Mouse (Mus musculus) urinary bladder, postnatal 4 days (tissue): Measurements from ENCODE around the gene Npat.

Source experiments
- DNase-seq, 2 experiments: peaks; one replicate each; pipeline ENCODE4 v3.0.0; 2021 to 2022; ENCODE audit warnings: low spot score in 2 of 2

The Npat gene

DNA sequence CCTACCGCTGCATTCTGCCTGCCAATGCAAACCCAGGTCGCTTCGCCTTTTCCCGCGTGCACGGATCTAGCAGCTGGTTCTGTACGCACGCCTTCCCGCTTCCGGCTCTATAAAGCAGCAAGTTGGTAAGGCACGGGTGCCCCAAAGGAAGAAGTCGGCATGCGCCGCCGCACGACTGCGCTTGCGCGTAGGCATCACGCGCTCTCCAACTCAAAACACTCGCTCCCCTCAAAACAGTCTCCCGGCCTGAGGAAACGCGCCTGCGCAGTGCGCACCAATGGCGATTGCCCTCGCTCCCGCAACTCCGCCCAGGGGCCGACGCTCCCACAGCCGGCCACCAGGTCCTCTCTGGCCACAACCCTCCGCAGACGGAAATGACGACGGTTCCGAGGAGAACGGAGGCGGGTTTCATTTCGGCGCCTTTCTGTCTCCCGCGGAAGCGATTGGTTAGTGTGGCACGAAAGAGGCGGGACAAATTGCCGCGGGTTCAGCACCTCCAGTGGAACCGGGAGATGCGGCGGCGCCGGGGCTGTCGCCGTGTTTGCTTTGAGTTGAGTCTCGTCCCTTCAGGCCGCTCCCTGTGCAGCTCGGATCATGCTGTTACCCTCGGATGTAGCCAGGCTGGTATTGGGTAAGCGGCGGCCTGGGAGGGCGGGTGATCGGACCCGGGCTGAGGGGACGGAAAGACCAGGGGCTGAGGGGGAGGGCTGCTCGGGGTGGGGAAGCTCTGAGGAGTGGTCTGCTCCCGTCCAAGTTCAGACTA is at the start of gene Npat, which contains the start of gene Atm:
Gene Npat (plus strand): TSS at position 490 of the 763 bp plus-strand sequence.
Gene Atm (minus strand): TSS at position 183 of the 763 bp plus-strand sequence.
- DNase-seq: peak; percentile 99 to 100

DNA sequence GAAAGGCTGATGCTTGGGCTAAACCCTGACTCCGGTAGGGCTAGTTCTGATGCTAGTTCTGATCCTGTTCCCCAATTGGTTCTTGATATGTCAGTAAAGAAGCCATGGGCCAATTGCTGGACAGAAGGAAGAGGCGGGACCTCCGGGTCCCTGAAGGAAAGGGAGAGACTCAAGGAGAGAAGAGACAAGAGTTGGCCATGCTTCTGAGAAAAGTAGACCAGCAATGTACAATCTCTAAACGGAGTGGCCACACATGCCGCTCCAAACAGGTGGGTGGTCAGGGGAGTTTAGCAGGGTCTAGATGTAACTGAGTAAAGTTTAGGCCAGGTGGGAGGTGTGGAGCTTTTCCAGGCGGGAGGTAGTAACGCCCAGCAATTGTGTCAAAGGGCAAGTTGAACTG is 28.8 kb upstream of the Npat start:
- DNase-seq: no peak

DNA sequence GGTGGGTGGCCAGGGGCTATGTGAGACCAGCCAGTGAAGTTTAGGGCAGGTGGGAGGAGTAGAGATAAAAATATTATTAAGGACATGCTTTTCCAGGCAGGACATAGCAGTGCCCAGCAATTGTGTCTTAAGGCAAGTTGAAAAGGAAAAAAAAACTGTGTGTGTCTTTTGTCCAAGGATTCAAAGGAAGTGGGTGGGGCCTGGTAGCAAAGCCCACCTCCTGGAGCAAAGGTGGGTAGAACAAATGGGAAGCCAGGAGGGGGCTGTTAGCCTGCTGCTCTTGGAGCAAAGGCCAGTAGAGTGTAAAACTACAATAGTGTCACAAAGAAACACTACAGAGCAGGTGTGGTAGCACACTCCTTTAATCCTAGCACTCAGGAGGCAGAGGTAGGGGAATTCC is 22.8 kb upstream of the Npat start:
- DNase-seq: no peak

DNA sequence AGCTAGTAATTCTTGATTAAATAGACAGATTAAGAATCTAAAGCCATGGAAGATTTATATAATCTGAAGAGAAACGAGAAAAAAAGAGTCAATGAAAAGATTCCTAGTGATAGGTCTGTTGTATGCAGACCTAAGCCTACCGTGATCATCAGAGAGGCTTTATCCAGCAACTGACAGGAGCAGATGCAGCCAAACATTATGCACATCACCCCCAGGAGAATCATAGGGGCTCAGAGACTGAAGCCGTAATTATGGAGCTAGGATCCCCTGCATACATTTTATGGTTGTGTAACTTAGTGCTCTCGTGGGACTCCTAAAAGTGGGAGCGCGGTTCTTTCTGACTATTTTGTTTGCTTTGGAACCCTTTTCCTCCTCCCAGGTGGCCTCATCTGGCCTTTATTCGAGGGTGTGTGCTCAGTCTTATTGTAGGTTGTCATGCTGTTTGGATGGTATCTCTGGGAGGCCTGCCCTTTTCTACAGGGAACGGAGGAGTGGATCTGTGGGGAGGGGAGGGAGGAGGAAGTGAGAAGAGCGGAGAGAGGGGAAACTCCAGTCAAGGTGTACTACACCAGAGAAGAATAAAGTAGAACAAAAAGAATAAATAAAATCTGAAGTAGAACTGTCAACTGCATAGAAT is 19.4 kb upstream of the Npat start:
- DNase-seq: no peak

DNA sequence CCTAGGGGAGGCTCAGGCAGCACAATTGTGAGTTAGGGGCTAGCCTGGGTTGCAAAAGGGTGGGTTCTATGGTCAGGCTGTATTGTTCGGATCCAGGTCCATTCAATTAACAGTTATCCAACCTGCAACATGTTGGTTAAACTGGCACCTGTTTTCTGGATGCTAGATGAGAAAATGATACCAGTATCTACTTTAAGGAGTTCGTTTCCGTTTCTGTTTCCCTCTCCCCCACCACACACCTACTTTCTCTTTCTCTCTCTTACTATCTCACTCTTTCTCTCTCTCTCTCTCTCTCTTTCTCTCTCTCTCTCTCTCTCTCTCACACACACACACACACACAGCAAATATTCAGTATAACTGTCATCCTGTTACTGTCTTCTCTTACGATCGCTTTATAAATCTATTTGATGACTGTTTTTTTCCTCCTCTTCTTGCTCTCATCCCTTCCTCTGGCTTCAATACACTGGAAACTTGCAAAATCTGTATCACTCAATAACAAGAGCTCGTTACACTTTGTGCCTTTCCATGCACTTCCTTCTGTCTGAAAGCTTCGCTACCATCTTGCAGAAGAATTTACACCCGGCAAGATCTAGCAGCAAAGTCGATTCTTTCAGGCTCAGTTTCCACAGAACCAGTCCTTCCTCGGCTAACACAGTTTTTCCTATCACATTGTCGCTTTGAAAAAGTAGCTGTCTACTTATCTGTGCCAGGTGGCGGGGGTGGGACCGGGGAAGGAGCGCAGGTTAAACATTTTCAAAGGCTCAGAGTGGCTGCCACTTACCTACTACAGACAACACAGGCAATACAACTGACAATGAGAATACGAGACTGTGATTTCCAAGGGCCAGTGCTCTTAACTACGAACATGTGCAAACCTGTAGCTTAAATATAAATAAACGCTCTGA is 1.2 kb upstream of the Npat start:
- no peak for DNase-seq

DNA sequence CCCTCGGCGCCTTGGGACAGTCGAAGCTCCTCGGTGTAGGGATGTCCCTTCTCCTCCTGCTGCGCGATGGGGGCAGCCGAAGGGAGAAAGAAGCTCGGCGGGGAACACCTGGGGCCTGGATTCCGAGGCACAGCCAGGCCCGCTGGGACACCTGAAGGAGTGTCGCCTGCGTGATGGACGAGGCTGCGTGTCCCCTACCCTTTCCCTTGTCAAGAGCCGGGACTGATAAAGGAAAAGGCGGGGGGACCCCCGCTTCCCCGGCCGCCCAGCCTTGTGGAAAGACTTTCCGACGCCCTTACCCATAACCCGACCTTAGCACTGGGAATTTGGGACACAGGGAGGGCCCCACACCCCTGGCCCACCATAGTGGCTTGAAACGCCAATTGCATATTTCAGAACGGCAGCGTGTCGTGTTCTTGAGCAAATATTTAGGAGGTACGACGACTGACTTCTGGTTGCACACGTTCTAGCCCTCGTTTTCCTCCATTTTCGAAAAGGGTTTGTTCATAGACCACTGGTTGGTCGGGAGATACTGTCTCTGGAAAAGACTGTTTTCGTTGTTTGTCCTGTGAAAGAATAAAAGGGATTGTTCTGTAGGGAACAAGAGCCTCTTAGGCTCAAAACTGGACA is 604 bp downstream of the Npat start:
- DNase-seq: peak in 1 of 2 experiments; percentile 58

DNA sequence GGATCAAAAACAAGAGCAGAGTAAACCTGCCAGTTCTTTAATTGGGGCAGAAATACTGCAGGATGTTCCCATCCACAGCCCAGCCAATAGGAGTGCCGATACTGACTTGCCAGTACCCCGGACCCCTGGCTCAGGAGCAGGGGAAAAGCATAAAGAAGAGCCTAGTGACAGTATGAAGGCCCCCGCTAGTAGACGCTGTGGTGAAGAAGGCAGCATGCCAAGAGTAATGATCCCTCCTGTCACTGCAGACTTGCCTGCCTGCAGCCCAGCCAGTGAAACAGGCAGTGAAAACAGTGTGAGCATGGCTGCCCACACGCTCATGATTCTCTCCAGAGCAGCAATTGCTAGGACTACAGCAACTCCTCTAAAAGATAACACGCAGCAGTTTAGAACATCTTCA is 33.8 kb downstream of the Npat start:
- no peak for DNase-seq

DNA sequence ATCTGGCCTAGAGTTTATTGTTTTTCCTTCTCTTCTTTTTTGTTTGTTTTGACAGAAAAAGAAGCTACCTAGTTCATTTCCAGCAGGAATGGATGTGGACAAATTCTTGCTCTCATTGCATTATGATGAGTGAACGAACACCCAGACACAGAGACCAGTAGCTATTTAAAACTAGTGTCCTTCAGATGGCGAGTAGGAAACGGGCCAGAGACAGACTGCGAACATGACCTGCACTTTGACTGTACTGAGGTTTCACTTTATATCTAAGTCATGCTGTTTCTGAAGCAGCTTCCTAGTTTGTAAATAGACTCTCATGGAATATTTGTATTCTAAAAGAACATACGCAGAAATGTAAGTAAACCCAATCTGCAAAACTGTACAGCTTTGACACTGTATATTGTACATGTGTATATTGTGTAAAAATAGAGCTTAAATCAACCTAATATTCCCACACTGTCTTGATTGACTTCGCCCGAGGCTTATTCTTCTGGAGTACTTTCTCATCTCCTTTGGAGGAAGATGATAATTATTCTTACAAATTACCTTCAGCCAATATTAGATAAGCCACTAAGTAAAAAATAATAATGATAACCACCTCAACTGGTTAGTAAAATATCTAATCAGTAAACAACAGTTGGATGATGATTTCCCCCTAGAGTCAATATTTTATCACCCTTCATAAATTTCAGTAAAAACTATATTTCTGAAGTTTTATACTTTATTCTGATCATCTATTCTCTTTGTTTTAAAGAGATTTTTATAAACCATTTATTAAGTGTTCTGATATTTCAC is 35.9 kb downstream of the Npat start:
- no peak for DNase-seq

DNA sequence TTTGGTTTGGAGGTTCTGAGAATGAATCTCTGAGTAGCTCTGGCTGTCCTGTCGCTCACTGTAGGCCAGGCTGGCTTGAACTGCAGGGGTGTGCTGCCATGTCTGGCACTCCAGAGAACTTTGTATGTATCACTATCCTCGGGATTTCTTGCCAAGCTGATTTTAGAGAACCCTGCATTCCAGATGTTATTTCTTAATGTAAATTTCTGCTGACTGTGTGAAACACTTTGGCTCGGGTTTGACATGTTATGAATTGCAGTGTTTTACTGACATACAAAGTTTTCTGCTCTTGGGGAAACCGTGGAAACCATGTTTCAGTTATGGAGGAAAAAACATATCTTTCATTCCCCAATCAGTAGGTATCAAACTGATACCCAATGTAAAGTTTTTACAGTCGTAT is 38.9 kb downstream of the Npat start:
- no peak for DNase-seq

DNA sequence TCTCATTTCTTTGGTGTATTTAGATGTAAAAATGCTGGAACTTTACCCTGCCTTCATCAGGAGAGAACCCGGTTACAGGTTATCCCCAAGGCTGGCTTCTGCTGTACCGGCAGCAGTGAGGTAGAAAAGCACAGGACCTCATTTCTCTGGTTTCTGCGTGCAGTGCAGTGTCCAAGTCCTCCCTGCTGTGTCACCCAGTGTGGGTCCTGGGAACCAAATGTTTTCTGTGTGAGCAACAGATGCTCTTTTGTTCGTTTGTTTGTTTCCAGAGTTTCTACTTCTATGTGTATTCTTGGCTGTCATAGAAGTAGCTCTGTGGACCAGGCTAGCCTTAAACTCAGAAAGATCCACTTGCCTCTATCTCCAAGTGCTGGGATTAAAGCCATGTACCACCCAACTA is 45.0 kb downstream of the Npat start:
- DNase-seq: no peak

DNA sequence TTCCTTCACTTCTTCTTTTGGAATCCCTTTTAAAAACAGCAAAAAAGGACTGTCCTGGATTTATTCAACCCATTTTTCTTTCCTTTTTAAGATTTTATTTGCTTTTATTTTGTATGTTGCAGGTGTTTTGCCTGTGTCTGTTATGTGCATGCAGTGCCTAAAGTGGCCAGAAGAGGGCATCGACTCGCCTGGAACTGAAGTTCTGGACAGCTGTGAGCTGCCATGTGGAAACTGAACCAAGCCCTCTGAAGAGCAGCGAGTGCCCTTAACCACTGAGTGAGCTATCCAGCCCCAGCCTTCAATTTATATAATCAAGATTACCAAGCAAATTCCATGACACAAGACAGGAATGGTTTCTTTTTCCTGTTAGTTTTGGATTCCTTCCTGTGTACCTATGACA is 57.9 kb downstream of the Npat start:
- DNase-seq: peak; percentile 38 to 73

DNA sequence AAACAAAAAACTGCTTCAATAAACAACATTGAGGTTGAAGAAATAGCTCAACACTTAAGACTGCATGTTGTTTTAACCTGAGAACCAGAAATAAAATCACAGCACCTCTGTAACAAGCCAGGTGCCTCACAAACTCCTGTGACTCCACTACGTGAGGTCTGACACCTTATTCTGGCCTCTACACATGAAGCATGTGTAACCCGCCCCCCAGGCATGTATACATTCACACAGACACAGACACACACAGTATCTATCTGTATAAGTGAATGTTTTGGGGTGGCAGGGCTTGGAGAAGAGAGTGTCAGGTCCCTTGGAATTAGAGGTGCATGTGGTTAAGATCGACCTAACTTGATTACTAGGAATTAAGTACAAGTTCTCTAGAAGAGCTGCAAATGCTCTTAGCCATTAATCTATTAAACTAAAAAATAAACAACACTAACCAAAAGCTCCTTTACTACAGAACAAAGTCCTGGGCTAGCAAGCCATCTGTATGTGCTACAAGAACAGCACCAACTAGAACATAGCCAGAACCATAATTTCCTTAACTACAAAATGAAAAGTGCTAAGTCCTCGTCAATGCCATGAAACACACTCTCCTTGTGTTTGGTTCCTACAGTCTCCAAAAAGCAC is 60.2 kb downstream of the Npat start:
- peak in 1 of 2 experiments; percentile 0 for DNase-seq

DNA sequence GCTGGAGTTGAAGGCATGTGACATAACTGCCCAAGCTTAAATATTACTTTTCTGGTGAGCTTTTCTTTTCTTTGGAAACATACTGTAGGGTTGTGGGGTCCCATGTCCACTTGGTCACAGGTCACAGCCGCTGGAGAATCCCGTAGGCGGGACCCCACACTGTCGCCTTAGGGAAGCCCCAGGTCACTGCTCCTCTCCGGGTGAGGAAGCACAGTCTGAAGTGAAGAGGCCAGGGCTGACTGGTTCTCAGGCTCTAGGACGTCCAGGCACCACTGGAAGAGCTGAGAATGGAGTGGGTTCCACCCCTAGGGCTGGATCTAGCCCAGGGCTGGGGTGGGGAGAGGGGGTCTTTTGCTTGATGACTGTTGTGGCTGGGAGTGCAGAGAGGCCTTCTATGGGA is 61.8 kb downstream of the Npat start:
- no peak for DNase-seq

DNA sequence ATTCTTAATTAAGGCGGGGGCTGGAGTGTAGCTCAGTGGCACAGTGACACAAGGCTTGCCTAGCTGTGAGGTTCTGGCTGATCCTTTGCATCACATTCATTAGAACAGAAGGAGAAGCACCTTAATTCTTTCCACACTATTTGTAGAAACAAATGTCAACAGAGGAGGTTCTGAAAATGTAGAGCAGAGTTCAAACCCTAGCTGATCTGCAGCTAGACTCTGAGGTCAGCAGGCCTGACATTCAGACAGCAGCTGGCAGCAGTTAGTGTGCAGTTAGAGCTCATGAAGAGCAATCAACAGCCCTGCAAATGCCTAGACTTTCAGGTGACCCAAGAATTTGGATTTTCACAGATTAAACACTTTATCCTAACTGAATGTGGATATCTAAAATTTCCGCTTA is 64.7 kb downstream of the Npat start:
- DNase-seq: no peak

DNA sequence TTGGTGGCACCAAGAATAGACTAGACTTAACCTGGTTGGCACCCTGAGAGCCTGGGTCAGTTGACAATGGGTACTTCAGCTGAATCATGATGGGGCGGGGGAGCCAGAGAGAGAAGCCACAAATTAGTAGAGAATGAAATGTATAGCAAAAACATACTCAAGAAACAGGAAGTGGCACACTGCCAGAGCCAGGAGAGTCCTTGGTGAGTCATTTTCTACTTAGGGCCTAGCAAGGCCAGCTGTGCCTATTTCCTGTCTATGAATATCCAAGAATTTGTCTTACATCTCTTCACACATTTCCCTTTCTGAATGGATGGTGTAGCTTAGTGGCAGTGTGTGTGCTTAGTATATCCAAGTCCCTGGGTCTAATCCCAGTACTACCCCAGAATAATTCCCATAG is 66.5 kb downstream of the Npat start:
- DNase-seq: no peak

DNA sequence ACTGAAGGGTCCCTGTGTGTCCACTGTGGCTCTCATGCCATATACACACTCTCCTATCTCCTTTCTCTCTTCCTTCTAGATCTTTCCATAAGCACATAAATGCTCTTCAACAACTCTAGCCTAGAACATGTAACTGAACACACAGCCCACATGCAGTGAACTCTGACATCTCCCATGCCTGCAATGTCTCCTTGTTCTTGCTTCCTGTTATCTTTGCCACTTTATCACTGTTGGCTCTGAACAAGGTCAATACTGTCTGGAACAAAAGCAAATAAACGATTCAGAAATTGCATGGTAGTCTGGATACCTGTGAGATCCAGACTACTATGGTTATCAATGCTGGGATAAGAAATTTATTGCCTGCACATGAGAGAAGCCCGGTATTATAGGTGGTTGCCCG is 67.0 kb downstream of the Npat start:
- no peak for DNase-seq

DNA sequence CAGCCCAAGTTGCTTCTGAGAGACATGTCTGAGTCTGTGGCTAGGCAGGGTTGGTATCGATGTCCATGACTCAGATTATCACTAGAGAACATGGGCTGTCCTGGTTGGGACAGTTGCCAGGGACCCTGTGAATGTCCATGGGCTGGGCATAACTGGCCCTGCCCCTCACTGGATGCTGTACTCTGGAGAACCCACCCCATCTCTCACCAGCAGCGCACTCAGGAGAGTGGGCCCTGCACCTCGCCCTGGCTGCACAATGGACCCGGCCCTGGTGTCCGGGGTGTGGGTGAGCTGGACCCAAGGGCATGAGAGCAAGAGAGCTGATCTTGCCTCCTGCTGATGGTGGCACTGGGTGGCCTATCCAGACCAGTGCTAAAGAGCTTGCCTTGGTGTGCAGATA is 68.1 kb downstream of the Npat start:
- DNase-seq: no peak

DNA sequence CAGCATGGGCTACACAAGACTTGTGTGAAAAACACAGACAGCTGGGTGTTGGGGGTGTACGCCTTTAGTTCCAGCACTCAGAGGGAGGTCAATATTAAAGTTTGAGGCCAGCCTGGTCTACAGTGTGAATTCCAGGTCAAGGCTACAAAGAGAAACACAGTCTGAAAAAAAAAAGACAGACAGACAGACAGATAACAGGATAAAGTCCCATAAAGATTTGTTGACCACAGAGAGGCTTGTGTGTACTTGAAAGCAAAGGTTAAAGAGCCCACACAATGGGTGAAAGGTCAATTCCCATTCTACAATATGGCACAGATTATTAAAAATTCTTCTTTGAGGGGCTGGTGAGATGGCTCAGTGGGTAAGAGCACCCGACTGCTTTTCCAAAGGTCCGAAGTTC is 70.3 kb downstream of the Npat start:
- no peak for DNase-seq

DNA sequence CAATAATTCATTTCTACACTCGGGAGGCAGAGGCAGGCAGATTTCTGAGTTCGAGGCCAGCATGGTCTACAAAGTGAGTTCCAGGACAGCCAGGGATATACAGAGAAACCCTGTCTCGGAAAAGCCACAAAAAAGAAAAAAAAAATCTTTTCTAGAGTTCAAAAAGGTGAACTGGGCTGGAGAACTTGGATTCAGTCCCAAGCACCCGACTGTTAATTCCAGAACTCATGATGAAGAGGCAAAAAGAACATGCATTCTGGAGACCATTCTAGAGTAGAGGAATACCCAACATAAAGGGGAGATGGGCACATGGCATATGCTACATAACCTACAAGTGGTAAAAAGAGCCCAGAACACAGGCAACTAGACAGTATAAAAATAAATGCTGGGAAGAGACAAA is 71.0 kb downstream of the Npat start:
- no peak for DNase-seq

DNA sequence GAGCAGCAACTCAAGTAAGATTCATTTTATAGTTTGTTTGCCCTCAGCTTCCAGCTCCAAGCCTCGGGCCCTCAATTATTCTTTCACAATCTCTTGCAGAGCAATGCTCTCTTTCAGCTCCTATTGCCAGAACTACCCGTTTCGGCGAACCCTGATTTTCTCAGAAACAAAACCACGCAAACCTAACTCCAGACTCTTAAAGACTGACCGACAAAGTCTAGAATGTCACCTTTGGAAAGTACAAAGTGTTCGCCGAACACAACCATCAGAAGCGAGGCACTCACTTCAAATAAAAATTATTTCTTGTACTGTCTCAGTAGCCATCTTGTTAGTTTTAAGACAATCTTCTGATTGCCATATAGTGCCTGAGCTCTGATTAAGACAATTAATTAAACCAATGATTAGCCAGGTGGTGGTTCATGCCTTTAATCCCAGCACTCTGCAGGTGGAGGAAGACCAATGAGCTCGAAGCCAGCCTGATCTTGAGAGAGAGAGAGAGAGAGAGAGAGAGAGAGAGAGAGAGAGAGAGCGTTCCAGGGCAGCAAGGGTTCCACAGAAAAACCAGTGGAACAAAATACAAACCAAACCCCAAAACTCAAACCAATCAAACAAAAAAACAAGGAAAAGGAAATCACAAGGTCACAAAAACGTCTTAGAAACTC is 72.6 kb downstream of the Npat start:
- no peak for DNase-seq
